Mouse (Mus musculus) neural tube, embryonic 10.5 days (tissue): ENCODE measurements at regions not wholly inside any gene's neighbourhood (a gene's known extent, or its start where the extent isn't known, plus 50 kb on each side); places are given as distances from the start of the nearest gene placed in this dataset.

Experiments used
- DNase-seq: peaks from one replicate; pipeline ENCODE4 v3.0.0-alpha.2; 2017; ENCODE audit warnings: low spot score; ENCODE audit errors: extremely low spot score

DNA sequence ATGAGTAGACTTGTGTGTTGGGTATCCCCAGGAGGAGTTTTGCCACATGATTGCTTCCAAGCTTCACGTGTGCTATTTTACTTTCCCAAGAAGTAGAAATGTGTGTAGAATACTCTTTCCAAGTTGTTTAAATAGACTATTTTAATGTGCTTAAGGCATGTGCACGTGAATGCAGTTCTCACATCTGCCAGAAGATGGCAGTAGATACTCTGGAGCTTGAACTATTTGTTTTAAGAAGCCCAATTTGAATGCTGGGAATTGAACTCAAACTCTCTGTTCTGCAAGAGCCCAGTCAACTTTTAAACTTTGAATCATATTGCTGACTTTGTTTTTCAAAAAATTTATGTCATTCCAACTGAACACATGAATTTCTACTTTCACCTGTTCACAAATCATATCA, 431.3 kb upstream of the Reg3g start:
- DNase-seq: peak; percentile 30

DNA sequence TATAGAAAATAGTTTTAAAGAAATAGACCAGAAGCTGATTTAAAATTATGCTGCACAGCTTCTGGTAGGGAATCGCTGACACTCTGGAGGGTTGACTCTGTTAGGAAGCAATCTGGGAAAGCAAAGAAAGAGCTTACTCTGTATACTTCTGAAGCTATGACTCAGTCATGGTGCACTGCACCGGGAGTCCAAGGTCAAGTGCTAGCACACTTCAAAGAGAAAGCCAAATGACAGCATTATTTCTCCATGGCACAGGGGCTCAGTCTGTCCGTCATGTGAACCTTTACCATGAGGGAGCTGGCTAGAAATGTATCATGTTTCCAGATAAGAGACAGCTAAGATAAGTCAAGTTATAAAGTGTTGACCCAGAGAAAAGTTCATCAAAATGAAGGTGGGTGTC, 424.1 kb upstream of the Reg3g start:
- no peak for DNase-seq

DNA sequence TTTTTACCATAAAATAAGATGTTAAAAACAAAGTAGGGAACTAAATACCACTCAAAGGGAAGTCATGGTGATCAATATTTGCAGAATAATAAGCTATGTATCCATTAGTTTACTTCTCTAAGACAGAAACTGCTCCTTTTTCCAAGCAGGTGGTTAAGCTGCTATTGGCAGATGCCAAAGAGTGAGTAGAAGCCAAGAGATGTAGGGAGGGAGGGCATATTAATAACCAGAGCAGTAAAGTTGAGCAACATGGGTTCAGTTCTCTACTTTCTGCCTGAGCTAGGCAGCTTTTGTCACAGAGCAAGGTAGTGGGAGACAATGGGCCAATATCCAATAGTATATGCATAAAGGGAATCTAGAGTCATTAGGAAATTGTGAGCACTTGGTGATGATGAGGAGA, 394.4 kb upstream of the Reg3g start:
- DNase-seq: no peak

DNA sequence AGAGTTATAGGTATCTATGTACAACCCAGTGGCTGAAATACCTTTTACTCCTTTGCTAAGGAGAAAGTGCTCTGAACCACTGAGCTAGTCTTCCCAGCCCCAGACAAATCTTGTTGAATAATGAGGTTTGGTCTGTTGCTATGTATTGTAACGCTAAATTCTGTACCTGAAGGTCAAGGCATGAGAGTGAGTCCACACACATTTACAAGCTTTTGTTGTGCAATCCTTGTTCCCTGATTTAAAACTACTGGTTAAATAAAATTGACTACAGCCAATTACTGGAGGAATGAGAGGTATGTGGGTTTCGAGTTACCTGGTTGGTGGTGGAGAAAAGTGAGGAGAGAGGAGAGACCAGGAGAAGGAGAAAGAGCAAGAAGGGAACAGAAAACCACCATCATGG, 372.6 kb upstream of the Reg3g start:
- no peak for DNase-seq

DNA sequence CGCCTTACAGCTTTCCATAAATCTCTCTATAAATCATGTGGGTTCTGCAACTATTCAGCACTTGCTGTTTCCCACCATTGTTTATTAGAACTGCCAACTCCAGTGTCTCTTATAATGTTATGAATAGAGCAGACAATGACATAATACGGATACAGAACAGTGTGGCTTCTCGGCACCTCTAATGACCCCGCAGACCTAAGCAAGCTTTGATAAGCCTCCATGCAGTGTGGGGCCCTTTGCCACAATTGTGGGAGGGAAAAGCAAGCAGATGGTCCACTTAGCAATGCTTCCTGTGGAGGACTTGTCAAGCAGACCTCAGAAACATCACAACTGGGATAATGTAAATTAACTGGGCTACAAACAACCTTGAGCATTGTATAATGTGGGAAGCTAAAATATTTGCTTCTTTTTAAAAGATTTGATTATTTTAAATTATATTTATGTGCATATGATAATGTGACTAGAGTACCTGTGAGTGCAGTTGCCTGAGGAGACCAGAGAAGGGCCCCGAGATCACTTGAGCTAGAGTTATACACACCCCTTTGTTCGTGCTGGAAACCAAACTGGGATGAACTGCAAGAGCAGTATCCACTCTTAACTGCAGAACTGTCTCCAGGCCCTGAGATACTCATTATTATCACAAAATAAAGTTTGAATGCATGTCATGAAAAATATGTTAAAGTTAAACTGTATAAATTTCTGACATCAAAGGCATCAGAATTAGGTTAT, 357.4 kb upstream of the Reg3g start:
- DNase-seq: peak; percentile 14

DNA sequence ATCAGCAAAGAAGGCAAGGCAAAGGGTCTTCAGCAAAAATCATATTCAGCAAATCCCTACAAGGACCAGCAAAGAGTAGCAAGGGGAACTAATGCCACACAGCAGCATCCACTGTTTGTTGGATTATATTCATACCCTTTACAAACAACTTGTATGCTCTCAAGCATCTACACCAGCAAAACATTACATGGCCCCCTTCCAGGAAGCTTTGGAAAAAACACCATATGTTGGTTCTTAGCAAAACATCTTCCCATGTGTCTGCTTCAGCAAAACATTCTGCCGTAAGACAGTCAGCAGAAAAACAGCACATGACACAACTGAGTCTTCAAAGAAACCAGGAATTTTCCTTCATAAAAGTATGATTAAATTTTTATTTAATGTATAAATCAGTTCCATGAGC, 352.6 kb upstream of the Reg3g start:
- DNase-seq: no peak

DNA sequence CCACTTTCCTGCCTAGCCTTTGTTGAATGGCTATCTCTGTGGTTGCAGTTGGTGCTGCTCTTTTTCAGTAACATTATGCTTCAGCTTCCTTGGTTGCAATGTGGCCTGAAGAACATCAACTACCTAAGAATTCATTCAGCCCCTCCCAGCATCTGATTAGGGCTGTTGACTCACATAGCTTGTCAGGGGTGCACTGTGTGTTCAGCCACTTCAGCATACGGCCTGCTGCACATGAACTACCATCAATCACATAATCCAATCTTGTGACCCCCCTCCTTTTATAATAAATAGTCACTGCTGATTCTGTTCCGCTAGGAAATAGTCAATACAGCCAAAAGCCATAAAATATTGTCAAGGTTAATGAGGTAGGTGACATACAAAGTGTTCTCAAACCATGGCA, 328.3 kb upstream of the Reg3g start:
- DNase-seq: no peak

DNA sequence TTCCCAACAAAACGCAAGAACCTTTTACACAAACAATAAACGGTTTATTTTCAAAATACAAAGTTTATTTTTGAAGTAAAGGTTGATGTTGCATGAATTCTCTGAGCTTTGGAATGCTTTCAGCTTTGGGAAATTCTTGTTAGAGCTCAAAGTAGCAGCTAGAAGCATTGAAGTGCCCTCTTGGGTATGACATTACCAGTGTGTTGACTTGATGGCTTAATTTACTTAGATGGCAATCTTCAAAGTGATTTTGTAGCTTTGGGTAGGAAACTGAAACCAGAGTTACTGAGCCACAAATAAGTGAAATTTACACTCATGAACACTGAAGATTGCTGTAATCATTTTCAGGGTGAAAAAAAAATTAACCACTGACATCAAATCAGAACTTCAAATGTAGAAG, 320.3 kb upstream of the Reg3g start:
- DNase-seq: no peak

DNA sequence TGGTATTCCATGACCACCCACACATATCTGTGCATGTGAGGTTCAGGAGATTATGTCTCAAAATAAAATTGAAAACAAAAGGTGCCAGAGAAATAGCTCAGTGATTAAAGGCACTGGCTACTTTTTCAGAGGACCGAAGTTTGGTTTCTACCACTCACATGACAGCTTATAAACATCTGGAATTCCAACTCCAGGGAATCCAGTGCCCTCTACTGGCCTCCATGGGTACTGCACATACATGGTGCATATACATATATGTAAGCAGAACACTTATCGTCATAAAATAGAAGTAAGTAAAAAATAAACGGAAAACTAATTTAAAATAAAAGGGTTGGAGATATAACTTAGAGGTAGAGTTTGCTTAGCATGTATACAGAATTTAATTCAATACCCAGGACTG, 288.9 kb upstream of the Reg3g start:
- DNase-seq: no peak
